Mouse (Mus musculus) midbrain, embryonic 14.5 days (tissue): ENCODE measurements around the gene Gpr160. TPM values are rescaled to one million over a fixed set of nuclear protein-coding genes. Genes with fewer than 3 reads are reported as not detected.

Experiments used
- ATAC-seq: fragments of 200-750 bp; cut with Nextera tagmentation; 2 replicates; pipeline ENCODE4 v1.8.0; 2017; ENCODE audit warnings: moderate number of reproducible peaks, moderate library complexity; ENCODE audit not compliant: low FRiP score, low TSS enrichment
- DNase-seq: peaks from one replicate; pipeline ENCODE4 v3.0.0-alpha.2; 2015
- H3K27ac ChIP-seq: fragments of 300-500 bp; sonication (generic); replicated peaks from 2 replicates; pipeline ENCODE4 v1.5.1; 2014; ENCODE audit warnings: mild to moderate bottlenecking, low read depth, low read length, moderate library complexity
- H3K27me3 ChIP-seq: fragments of 300-500 bp; sonication (generic); 2 replicates; pipeline ENCODE4 v1.6.1; 2014; ENCODE audit warnings: low read length, control low read depth, mixed read lengths; ENCODE audit not compliant: control insufficient read depth, insufficient read depth
- H3K36me3 ChIP-seq: fragments of 300-500 bp; sonication (generic); 2 replicates; pipeline ENCODE4 v1.6.1; 2014; ENCODE audit warnings: low read length, control low read depth; ENCODE audit not compliant: control insufficient read depth, insufficient read depth
- H3K4me1 ChIP-seq: fragments of 300-500 bp; sonication (generic); 2 replicates; pipeline ENCODE4 v1.6.1; 2014; ENCODE audit warnings: mild to moderate bottlenecking, antibody characterized with exemption, low read length, control low read depth; ENCODE audit not compliant: control insufficient read depth, insufficient read depth
- H3K4me2 ChIP-seq: fragments of 300-500 bp; sonication (generic); 2 replicates; pipeline ENCODE4 v1.6.1; 2014; ENCODE audit warnings: mild to moderate bottlenecking, low read length, moderate library complexity
- H3K4me3 ChIP-seq: fragments of 300-500 bp; sonication (generic); replicated peaks from 2 replicates; pipeline ENCODE4 v1.5.1; 2014; ENCODE audit warnings: low read depth, low read length
- H3K9ac ChIP-seq: fragments of 300-500 bp; sonication (generic); replicated peaks from 2 replicates; pipeline ENCODE4 v1.6.1; 2014; ENCODE audit warnings: mild to moderate bottlenecking, low read length, moderate library complexity
- H3K9me3 ChIP-seq: fragments of 300-500 bp; sonication (generic); 2 replicates; pipeline ENCODE4 v1.6.1; 2016; ENCODE audit warnings: low read length, control low read depth, mixed read lengths; ENCODE audit not compliant: control insufficient read depth
- WGBS: fragments of 180-500 bp; shearing (Covaris S2); extraction: QIAGEN DNeasy Blood & Tissue Kit; methylation state at CpG from one replicate; pipeline ENCODE4 v1.1.7; 2014; 5-methylcytosine and 5-hydroxymethylcytosine counted together
- polyA plus RNA-seq: library from polyadenylated mRNA; unstranded; fragments of >200 nt; fragmentation: Nextera tagmentation; extraction: Ambion mirVana; gene quantifications from 2 replicates; pipeline ENCODE4 v1.2.1, GENCODE M21; 2014

Gpr160 gene
- polyA plus RNA-seq, 1 experiment from 2014 or later = 0.91 TPM

DNA sequence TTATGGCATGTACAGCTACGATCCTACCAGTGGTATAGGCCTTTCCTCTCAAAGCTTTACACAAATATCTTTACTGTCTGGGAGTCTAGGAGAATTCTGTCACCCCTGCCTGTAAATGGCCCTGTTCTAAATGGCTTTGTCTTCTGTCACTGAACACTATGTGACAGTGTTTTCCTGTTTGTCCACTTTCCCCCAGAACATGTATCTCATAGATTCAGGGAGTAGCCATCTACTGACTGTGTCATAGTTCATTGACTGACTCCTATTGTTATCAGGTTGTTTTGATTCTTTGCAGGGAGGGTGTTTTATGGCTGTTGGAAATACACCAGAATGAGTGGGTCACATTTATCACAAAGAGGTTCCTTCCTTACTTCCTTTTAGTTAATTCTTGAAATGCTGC is 14.2 kb downstream of the Gpr160 start:
- no peak overlapping the region for H3K4me3 ChIP-seq
- ATAC-seq (no peak), DNase-seq (no peak)
- H3K4me1 ChIP-seq = no peaks in the 10 kb centered on the region
- H3K9ac ChIP-seq = no peak overlapping the region
- no peak overlapping the region for H3K27ac ChIP-seq
- H3K27me3 ChIP-seq = no peaks in the 10 kb centered on the region
- 89% methylated on average over 1 of the region's 1 CpGs for WGBS
- H3K36me3 ChIP-seq = no peaks in the 10 kb centered on the region
- H3K4me2 ChIP-seq = no peak overlapping the region
- no peaks in the 10 kb centered on the region for H3K9me3 ChIP-seq

DNA sequence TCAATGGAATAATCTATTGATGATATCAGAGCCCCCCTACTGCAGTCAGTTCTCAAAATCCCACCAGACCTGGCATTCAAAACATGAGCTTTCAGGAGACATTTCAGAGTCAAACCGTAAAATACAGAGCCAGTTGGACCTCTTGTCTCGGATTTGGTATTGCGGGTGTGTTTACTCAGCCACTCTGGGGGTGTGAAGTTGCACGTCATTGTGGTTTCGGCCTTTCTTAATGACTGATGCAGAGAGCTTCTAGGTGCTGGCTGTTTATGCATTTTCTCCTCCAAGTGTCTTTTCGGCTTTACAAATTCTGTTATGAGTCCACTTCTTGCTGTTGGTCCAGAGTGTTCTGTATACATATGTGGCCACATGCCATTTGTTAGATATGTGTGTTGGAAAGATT is 21.0 kb downstream of the Gpr160 start:
- Histone ChIP-seq H3K27ac (no peak overlapping the region), H3K4me1 (no peaks in the 10 kb centered on the region), H3K27me3 (no peaks in the 10 kb centered on the region), H3K4me2 (no peak overlapping the region), H3K36me3 (no peaks in the 10 kb centered on the region), H3K9ac (no peak overlapping the region), H3K9me3 (no peaks in the 10 kb centered on the region), H3K4me3 (no peak overlapping the region)
- no peak for DNase-seq
- ATAC-seq = no peak
- 94% methylated on average over 6 of the region's 6 CpGs for WGBS

DNA sequence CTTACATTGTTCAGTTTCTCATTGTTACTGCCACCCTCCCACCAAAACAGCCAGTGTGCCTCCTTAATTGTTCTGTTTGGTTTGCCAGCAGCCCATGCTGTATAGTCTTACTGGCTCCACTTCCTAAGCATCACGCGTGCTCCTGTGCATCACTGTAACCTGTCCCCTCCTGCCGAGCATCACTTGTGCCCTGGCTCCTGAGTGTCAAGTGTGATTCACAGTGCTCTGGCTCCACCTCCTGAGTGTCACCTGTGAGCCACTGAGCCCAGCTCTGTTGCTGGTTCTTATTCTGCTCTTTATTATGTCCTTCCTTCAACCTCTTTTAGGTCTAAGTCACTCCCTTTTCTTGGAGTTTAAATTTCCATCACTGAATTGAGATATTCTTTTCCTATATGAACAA is 31.7 kb downstream of the Gpr160 start:
- Histone ChIP-seq H3K4me1 (no peaks in the 10 kb centered on the region), H3K4me2 (no peak overlapping the region), H3K36me3 (no peaks in the 10 kb centered on the region), H3K27ac (no peak overlapping the region), H3K9me3 (no peaks in the 10 kb centered on the region), H3K4me3 (no peak overlapping the region), H3K27me3 (no peaks in the 10 kb centered on the region), H3K9ac (no peak overlapping the region)
- no peak for ATAC-seq
- DNase-seq = no peak
- WGBS = 96% methylated on average over 3 of the region's 3 CpGs

DNA sequence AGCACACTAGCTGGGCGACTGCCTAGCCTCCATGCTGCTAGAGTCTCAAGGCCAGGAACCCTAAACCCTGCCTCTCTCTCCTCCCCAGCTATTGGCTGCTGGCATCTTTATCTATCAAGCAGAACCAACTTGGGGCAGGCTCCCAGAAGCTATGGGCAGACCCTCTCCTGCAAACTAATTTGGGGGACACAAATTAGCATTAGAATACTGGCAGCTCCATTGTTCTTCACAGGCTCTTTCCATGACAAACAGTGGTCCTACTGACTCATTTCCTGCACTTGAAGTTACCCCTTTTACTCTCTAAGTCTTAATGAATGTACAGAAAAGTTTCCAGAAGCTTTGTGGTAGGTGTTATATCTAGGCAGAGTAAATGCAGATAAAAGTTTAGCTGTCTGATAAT is 33.3 kb downstream of the Gpr160 start:
- no peak overlapping the region for H3K9ac ChIP-seq
- H3K27me3 ChIP-seq = no peaks in the 10 kb centered on the region
- H3K9me3 ChIP-seq = no peaks in the 10 kb centered on the region
- H3K4me1 ChIP-seq = no peaks in the 10 kb centered on the region
- no peak overlapping the region for H3K4me2 ChIP-seq
- DNase-seq = no peak
- WGBS = 7% methylated on average over 1 of the region's 1 CpGs
- H3K27ac ChIP-seq = no peak overlapping the region
- no peak overlapping the region for H3K4me3 ChIP-seq
- no peaks in the 10 kb centered on the region for H3K36me3 ChIP-seq
- ATAC-seq = no peak

DNA sequence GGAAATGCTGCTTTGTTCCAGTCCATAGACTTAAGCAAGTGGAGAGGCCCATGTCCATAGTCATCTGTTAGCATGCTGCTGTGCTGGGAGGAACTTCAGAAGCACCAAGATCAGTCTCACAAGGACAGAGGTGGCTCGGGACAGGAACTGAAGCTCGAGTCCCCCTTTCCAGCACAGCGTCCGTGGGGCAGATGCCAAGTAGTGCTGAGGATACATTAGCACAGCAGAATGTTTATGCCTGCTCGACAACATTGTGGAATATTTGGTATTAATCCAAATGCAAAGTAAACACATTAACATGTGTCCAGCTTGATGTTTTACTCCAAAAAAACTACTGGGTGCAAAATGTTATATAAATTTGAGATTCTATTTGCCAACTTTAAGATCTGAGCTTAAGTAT is 41.0 kb downstream of the Gpr160 start:
- no peak overlapping the region for H3K4me3 ChIP-seq
- 93% methylated on average over 5 of the region's 5 CpGs for WGBS
- no peak overlapping the region for H3K4me2 ChIP-seq
- DNase-seq = no peak
- H3K9me3 ChIP-seq = no peaks in the 10 kb centered on the region
- peaks cover 24% of the 10 kb centered on the region for H3K36me3 ChIP-seq
- no peak overlapping the region for H3K9ac ChIP-seq
- H3K4me1 ChIP-seq = no peaks in the 10 kb centered on the region
- ATAC-seq = no peak
- H3K27ac ChIP-seq = no peak overlapping the region
- H3K27me3 ChIP-seq = no peaks in the 10 kb centered on the region

DNA sequence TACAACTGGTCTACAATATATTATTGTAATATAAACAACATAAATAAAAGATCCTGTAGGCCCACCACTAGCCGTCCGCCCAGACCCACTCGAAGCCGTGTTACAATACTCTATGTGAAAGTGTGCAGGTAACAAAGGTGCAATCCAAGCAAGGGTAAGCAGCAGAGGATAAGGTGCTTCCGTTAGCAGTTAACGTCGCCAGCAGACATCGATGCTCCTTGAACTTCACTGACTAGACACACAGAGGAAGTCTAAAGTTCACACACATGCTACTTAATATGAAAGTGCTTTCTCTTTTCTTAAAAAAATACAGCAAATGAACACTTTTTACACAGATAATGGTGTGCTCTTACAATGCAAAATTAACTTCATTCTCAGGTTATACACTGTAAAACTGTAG is 43.7 kb downstream of the Gpr160 start:
- WGBS = 97% methylated on average over 8 of the region's 8 CpGs
- no peak overlapping the region for H3K4me2 ChIP-seq
- DNase-seq (no peak), ATAC-seq (no peak)
- no peaks in the 10 kb centered on the region for H3K27me3 ChIP-seq
- no peaks in the 10 kb centered on the region for H3K4me1 ChIP-seq
- no peak overlapping the region for H3K4me3 ChIP-seq
- H3K27ac ChIP-seq = no peak overlapping the region
- no peak overlapping the region for H3K9ac ChIP-seq
- H3K36me3 ChIP-seq = peaks cover 32% of the 10 kb centered on the region
- H3K9me3 ChIP-seq = no peaks in the 10 kb centered on the region

DNA sequence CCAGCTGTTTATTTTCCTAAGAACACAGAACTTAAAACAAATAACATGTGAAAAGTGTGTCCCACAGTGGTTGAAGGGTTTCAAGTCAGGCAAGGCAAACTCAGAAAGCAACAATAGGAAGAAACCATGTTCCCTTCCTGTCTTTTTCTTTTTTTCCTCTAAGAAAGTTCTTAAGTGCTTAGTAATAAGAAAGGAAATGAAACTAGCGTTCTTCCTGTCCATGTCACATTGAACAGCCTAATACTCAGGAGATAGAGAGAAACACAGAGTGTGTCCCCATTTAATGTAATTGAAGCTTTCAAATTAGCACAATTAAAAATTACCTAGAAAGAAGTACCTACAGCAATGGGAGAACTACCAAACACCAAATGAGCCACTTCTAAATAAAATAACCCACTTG is 48.9 kb downstream of the Gpr160 start:
- Histone ChIP-seq H3K27me3 (no peaks in the 10 kb centered on the region), H3K4me3 (no peak overlapping the region), H3K4me1 (no peaks in the 10 kb centered on the region), H3K9me3 (no peaks in the 10 kb centered on the region), H3K27ac (no peak overlapping the region), H3K36me3 (peaks cover 45% of the 10 kb centered on the region), H3K4me2 (no peak overlapping the region), H3K9ac (no peak overlapping the region)
- DNase-seq (no peak), ATAC-seq (no peak)
- 97% methylated on average over 1 of the region's 1 CpGs for WGBS

DNA sequence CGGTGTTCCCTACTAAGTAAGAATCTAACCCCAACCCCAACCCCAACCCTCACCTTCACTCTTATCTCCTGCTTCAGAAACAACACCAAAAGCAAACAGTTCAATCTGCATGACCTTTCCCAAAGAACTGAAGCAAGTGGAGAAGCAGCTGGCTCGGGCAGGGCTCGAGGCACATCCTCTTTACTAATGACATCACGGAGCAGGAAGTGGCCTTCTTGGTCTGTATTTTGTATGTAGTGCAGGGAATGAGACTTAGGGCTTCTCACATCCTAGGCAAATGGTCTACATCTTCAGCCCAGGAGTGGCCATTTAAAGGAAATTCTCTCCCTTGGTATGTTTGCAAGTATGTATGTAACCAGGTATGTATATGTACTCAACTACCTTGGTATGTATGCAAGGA is 61.4 kb downstream of the Gpr160 start:
- Histone ChIP-seq H3K9ac (no peak overlapping the region), H3K27me3 (no peaks in the 10 kb centered on the region), H3K36me3 (peaks cover 43% of the 10 kb centered on the region), H3K27ac (no peak overlapping the region), H3K9me3 (no peaks in the 10 kb centered on the region), H3K4me2 (no peak overlapping the region), H3K4me3 (no peak overlapping the region), H3K4me1 (no peaks in the 10 kb centered on the region)
- WGBS = 92% methylated on average over 4 of the region's 4 CpGs
- no peak for DNase-seq
- ATAC-seq = no peak

DNA sequence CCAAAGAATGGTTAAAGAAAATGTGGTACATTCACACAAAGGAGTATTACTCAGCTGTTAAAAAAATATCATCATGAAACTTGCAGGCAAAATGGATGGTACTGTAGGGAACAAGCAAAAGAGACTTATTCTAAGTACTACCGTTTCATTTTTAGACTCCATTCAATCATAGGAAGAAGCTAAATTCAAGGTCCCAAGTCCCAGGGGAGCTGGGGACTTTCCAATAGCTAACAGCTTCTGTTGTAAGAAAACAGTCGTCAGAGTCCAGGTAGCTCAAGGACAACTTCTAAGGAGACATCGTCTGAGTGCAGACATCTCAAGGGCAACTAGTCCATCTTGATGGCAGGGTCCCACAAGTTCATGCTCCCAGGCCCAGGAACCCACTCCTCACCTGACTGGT is 71.9 kb downstream of the Gpr160 start:
- Histone ChIP-seq H3K27ac (no peak overlapping the region), H3K27me3 (no peaks in the 10 kb centered on the region), H3K4me2 (no peak overlapping the region), H3K9me3 (no peaks in the 10 kb centered on the region), H3K4me3 (no peak overlapping the region), H3K9ac (no peak overlapping the region), H3K4me1 (no peaks in the 10 kb centered on the region), H3K36me3 (peaks cover 39% of the 10 kb centered on the region)
- WGBS = 94% methylated on average over 3 of the region's 3 CpGs
- ATAC-seq (no peak), DNase-seq (no peak)
